Mouse (Mus musculus) stomach, embryonic 14.5 days (tissue): ENCODE data around the gene Gsap. TPM values are rescaled to one million over a fixed set of nuclear protein-coding genes. Genes with fewer than 3 reads are reported as not detected.

Source experiments
- ATAC-seq: fragments of 200-750 bp; cut with Nextera tagmentation; 2 replicates; pipeline ENCODE4 v1.8.0; 2017; ENCODE audit warnings: low read depth, moderate TSS enrichment; ENCODE audit not compliant: insufficient number of reproducible peaks, insufficient read depth, low FRiP score
- H3K27ac ChIP-seq: fragments of 300-500 bp; sonication (generic); 2 replicates; pipeline ENCODE4 v1.5.1; 2014; ENCODE audit warnings: mild to moderate bottlenecking, low read length, moderate library complexity, mixed read lengths
- H3K27me3 ChIP-seq: fragments of 300-500 bp; sonication (generic); 2 replicates; pipeline ENCODE4 v1.6.1; 2014; ENCODE audit warnings: low read length, control low read depth, mixed read lengths; ENCODE audit not compliant: control insufficient read depth, insufficient read depth
- H3K36me3 ChIP-seq: fragments of 300-500 bp; sonication (generic); 2 replicates; pipeline ENCODE4 v1.6.1; 2014; ENCODE audit warnings: mild to moderate bottlenecking, control low read depth, low read length, moderate library complexity, mixed read lengths; ENCODE audit not compliant: control insufficient read depth, insufficient read depth
- H3K4me1 ChIP-seq: fragments of 300-500 bp; sonication (generic); 2 replicates; pipeline ENCODE4 v1.6.1; 2014; ENCODE audit warnings: low read length, control low read depth, mixed read lengths; ENCODE audit not compliant: control insufficient read depth, insufficient read depth
- H3K4me2 ChIP-seq: fragments of 300-500 bp; sonication (generic); replicated peaks from 2 replicates; pipeline ENCODE4 v1.6.1; 2014; ENCODE audit warnings: low read depth, low read length, control low read depth
- H3K4me3 ChIP-seq: fragments of 300-500 bp; sonication (generic); 2 replicates; pipeline ENCODE4 v1.5.1; 2014; ENCODE audit warnings: low read depth, low read length, control low read depth
- H3K9ac ChIP-seq: fragments of 300-500 bp; sonication (generic); replicated peaks from 2 replicates; pipeline ENCODE4 v1.6.1; 2014; ENCODE audit warnings: low read depth, mild to moderate bottlenecking, control low read depth, low read length, moderate library complexity, mixed read lengths
- H3K9me3 ChIP-seq: fragments of 300-500 bp; sonication (generic); 2 replicates; pipeline ENCODE4 v1.6.1; 2016; ENCODE audit warnings: low read depth, low read length, control low read depth; ENCODE audit not compliant: control insufficient read depth
- WGBS: fragments of 180-500 bp; shearing (Covaris S2); extraction: QIAGEN DNeasy Blood & Tissue Kit; methylation state at CpG from one replicate; pipeline ENCODE4 v1.1.7; 2014; 5-methylcytosine and 5-hydroxymethylcytosine counted together
- polyA plus RNA-seq: library from polyadenylated mRNA; unstranded; fragments of >200 nt; fragmentation: Nextera tagmentation; extraction: Ambion mirVana; gene quantifications from 2 replicates; pipeline ENCODE4 v1.2.1, GENCODE M21; 2014

The Gsap gene
- polyA plus RNA-seq, 1 experiment from 2014 or later: 1.8 TPM

DNA sequence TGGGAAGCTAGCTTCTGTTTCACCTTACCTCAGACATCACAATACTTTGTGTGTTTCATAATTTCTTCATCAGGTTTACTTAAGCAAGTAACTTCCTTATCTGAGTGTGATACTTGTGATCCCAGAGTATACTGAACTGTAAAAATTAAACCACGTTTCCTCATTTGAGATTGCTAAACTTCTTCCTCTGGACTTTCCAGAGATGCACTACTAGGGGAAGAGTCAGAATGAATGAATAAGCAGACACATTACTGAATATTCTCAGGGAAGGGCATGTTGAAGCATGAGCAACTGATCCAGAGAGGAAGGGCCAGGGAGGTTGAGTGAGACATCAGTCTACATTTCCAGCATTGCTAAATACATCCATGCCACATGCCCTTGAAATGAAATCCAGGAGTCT, 3.0 kb downstream of the Gsap start:
- Histone ChIP-seq H3K4me3 (no peak overlapping the region), H3K4me2 (no peak overlapping the region), H3K36me3 (no peaks in the 10 kb centered on the region), H3K9ac (no peak overlapping the region), H3K27me3 (no peaks in the 10 kb centered on the region), H3K9me3 (peaks cover 6% of the 10 kb centered on the region; the same call in 1 of the 2 replicates), H3K4me1 (no peaks in the 10 kb centered on the region), H3K27ac (no peak overlapping the region)
- 67% methylated on average over 1 of the region's 1 CpGs for WGBS
- ATAC-seq: no peak

DNA sequence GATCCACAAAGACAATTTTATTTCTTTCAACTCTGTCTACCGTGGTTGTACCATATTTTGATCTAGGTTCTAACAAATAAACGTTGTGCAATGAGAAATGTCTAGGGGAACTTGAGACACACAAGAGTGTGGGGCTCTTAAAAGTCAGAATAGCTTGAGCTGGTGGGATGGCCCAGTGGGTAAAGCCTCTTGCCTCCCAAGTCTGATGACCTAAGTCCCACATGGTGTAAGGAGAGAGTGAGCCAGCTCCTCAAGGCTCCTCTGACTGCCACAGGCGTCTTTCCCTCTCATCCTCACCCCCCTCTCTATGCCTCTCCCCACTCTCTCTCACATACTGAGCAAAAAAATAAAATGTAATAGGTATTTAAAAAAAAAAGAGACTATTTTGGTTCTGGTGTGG, 3.4 kb downstream of the Gsap start:
- no peaks in the 10 kb centered on the region for H3K27me3 ChIP-seq
- ATAC-seq: no peak
- H3K9ac ChIP-seq: no peak overlapping the region
- no peaks in the 10 kb centered on the region for H3K4me1 ChIP-seq
- H3K36me3 ChIP-seq: no peaks in the 10 kb centered on the region
- 75% methylated on average over 3 of the region's 3 CpGs for WGBS
- no peak overlapping the region for H3K4me2 ChIP-seq
- no peak overlapping the region for H3K4me3 ChIP-seq
- H3K27ac ChIP-seq: no peak overlapping the region
- H3K9me3 ChIP-seq: peaks cover 6% of the 10 kb centered on the region; the same call in 1 of the 2 replicates

DNA sequence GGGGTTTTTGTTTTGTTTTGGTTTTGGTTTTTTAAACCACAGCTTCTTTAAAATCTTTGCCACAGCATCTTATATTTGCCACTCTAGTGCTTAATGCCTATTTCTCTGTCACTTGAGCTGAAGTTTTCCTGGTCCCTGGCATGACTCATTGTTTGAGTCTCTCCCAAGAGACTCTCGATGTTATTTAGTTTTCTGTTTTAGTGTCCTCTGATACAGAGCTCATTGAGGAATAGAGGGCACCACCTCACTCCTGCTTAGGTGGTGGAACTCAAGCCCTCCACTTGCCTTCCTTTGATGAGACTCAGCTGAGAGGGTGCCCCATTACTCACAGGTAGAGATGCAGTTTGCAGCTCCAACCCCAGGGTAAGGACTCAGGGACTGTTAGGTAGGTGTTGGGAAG, 17.4 kb downstream of the Gsap start:
- no peaks in the 10 kb centered on the region for H3K4me1 ChIP-seq
- H3K27ac ChIP-seq: no peak overlapping the region
- WGBS: 74% methylated on average over 1 of the region's 1 CpGs
- no peak overlapping the region for H3K9ac ChIP-seq
- no peak for ATAC-seq
- H3K4me2 ChIP-seq: no peak overlapping the region
- no peak overlapping the region for H3K4me3 ChIP-seq
- no peaks in the 10 kb centered on the region for H3K36me3 ChIP-seq
- H3K27me3 ChIP-seq: no peaks in the 10 kb centered on the region
- no peaks in the 10 kb centered on the region for H3K9me3 ChIP-seq

DNA sequence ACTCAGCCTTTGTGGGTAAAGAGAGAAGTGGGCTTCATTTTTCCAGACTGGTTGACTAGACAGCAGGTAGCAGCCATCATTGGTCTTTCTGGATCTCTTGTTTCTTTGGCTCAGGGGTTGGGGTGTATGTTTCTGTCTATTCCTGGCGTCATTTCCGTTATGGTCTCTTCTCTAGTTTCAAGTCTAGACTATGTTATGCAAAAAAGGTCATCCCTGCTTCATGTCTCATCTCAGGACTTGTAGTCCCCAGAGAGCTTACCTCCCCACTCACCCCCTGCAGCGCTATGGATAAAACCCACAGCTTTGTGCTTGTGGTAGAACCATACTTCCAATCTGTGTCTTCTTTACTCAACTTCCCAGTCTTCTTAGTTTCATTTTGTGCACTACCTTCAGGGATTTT, 18.1 kb downstream of the Gsap start:
- no peak overlapping the region for H3K27ac ChIP-seq
- no peaks in the 10 kb centered on the region for H3K36me3 ChIP-seq
- H3K4me2 ChIP-seq: no peak overlapping the region
- 87% methylated on average over 3 of the region's 3 CpGs for WGBS
- no peak for ATAC-seq
- H3K4me3 ChIP-seq: no peak overlapping the region
- H3K9ac ChIP-seq: no peak overlapping the region
- H3K9me3 ChIP-seq: no peaks in the 10 kb centered on the region
- H3K27me3 ChIP-seq: no peaks in the 10 kb centered on the region
- no peaks in the 10 kb centered on the region for H3K4me1 ChIP-seq

DNA sequence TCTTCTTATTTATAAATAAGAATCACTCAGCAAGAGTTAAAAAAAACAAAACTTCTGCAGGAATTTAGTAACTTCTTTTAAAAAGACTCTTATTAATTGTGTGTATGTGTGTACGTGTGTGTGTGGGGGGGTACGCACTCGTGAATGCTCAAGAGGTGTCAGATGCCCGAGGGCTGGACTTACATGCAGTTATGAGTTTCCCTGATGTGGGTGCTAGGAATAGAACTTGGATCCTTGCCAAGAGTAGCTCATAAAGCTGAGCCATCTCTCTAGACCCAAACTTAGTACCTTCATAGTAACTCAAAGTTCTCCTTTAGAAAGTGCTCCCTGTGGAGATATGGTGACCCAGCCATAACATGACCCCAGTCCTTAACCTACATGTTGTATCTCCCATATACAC, 20.0 kb downstream of the Gsap start:
- WGBS: 86% methylated on average over 4 of the region's 4 CpGs
- Histone ChIP-seq H3K9me3 (no peaks in the 10 kb centered on the region), H3K36me3 (no peaks in the 10 kb centered on the region), H3K4me3 (no peak overlapping the region), H3K4me2 (no peak overlapping the region), H3K4me1 (no peaks in the 10 kb centered on the region), H3K27ac (no peak overlapping the region), H3K9ac (no peak overlapping the region), H3K27me3 (no peaks in the 10 kb centered on the region)
- no peak for ATAC-seq

DNA sequence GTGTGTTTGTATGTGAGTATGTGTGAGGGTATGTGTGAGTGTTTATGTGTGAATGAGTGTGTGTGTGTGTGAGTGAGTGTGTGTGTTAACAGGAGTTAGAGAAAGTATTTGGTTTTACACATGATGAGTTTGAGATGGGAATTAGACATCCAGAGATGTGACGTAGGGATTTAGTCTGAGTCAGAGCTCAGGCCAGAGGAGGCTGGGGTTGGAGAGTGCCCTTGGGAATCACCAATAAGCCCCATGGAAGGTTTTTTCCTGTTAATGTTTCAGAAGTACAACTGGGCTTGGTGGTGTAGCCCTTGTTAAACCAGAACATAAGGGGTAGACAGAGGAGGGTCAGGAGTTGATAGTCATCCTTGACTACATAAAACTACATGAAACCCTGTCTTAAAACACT, 25.4 kb downstream of the Gsap start:
- Histone ChIP-seq H3K4me1 (no peaks in the 10 kb centered on the region), H3K36me3 (no peaks in the 10 kb centered on the region), H3K27me3 (no peaks in the 10 kb centered on the region), H3K9me3 (no peaks in the 10 kb centered on the region), H3K4me2 (no peak overlapping the region), H3K27ac (no peak overlapping the region), H3K9ac (no peak overlapping the region), H3K4me3 (no peak overlapping the region)
- ATAC-seq: no peak
- WGBS: 88% methylated on average over 1 of the region's 1 CpGs

DNA sequence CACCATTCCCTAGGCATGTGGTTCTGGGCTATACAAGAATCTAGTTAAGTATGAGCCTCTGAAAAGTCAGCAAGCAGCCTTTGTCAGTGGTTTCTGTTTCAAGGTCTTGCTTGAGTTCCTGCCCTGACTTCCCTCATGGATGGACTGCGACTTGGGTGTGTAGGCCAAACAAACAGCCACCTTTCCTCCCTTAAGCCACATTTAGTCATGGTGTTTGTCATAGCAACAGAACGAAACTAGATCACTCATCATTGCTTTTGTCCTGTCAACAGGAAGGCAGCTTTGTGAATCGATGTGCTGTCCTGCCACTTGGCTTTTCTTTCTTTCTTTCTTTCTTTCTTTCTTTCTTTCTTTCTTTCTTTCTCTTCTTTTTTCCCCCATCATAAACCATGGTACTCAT, 26.9 kb downstream of the Gsap start:
- H3K9me3 ChIP-seq: no peaks in the 10 kb centered on the region
- no peak for ATAC-seq
- no peaks in the 10 kb centered on the region for H3K4me1 ChIP-seq
- H3K27me3 ChIP-seq: no peaks in the 10 kb centered on the region
- H3K9ac ChIP-seq: no peak overlapping the region
- no peaks in the 10 kb centered on the region for H3K36me3 ChIP-seq
- H3K4me3 ChIP-seq: no peak overlapping the region
- H3K4me2 ChIP-seq: no peak overlapping the region
- WGBS: 84% methylated on average over 3 of the region's 3 CpGs
- H3K27ac ChIP-seq: no peak overlapping the region

DNA sequence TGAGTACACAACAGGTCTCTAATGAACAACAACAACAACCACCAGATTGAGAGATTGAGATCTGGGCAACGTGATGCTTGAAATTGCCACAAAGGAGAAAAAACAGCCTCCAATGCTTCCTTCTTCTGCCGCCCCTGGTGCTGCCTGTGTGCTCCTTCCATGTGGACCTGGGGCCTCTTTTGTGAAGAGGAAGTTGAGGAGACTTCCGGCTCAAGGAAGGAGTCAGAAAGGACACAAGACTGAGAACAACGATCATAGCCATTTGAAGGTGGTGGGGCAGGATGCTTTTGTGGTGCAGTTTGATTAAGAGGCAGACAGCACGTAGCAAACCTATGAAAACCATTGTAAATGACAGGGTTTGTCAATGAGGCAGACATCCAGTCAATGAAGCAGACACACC, 27.7 kb downstream of the Gsap start:
- Histone ChIP-seq H3K9ac (no peak overlapping the region), H3K4me1 (no peaks in the 10 kb centered on the region), H3K36me3 (no peaks in the 10 kb centered on the region), H3K27me3 (no peaks in the 10 kb centered on the region), H3K4me2 (no peak overlapping the region), H3K4me3 (no peak overlapping the region), H3K27ac (no peak overlapping the region), H3K9me3 (no peaks in the 10 kb centered on the region)
- WGBS: 84% methylated on average over 5 of the region's 5 CpGs
- no peak for ATAC-seq

DNA sequence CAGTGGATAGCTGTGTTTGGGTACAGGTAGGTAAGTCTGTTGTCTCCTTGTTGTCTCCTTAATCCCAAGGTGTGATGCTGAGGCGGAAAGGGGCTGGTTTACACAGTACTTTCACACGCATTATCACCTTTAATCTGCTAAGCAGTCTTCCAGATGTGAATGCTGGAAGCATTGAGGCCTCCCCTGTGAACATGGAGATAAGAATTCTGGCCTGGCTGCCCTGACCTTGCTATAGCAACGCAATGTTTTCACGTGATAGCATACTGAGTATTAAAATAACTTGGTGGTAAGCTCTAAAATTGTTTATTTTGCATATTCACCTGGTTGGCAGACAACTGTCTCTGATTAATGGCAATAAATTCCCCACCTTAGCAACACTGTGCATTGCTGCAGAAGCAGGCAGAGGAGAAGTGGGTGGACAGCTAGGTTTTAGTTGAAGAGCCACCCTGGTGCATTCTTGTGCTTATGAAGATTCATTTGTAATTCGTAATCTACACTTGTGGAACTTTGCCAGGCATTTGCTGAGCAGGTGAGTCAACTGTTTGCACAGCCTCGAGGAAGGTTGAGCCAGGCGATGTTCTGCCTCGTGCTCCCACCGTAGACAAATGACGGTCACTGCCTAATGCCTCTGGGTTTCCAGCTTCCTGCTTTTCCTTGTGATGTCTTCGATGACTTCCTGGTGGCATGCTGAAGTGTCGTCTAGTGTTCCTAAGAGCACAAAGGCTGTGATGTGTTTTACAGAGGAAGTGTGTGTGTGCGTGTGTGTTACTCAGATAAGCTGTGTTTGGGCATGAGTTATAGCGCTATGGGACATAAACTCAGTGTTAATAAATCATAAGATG, 31.6 kb downstream of the Gsap start:
- no peak for ATAC-seq
- H3K27ac ChIP-seq: no peak overlapping the region
- H3K9ac ChIP-seq: no peak overlapping the region
- H3K4me1 ChIP-seq: no peaks in the 10 kb centered on the region
- H3K27me3 ChIP-seq: no peaks in the 10 kb centered on the region
- no peaks in the 10 kb centered on the region for H3K9me3 ChIP-seq
- no peak overlapping the region for H3K4me2 ChIP-seq
- no peaks in the 10 kb centered on the region for H3K36me3 ChIP-seq
- H3K4me3 ChIP-seq: no peak overlapping the region
- WGBS: 55% methylated on average over 14 of the region's 14 CpGs
